Mouse (Mus musculus) liver, embryonic 14.5 days (tissue): ENCODE measurements around the gene Fgfr2. TPM values are rescaled to one million over a fixed set of nuclear protein-coding genes. Genes with fewer than 3 reads are reported as not detected.
A peak's percentile ranks its signal among the peaks of the same experiment; 100 is the strongest.

Source experiments
- ATAC-seq: fragments of 200-750 bp; cut with Nextera tagmentation; 2 replicates; pipeline ENCODE4 v1.8.0; 2017; ENCODE audit warnings: moderate number of reproducible peaks, mild to moderate bottlenecking, moderate library complexity; ENCODE audit not compliant: insufficient read depth
- DNase-seq, 3 experiments: peaks; one replicate each; pipeline ENCODE4 v3.0.0-alpha.2; 2012 to 2013; ENCODE audit warnings: low read depth in 3 of 3, low spot score in 3 of 3
- H3K27ac ChIP-seq: fragments of 300-500 bp; sonication (generic); 2 replicates; pipeline ENCODE4 v1.5.1; 2014; ENCODE audit warnings: moderate library complexity, mild to moderate bottlenecking, control low read depth, inconsistent platforms
- H3K27me3 ChIP-seq: fragments of 300-500 bp; sonication (generic); 2 replicates; pipeline ENCODE4 v1.6.1; 2014; ENCODE audit warnings: mild to moderate bottlenecking, low read length, moderate library complexity; ENCODE audit not compliant: control insufficient read depth, insufficient read depth
- H3K36me3 ChIP-seq: fragments of 300-500 bp; sonication (generic); replicated peaks from 2 replicates; pipeline ENCODE4 v1.6.1; 2014; ENCODE audit warnings: low read depth; ENCODE audit not compliant: control insufficient read depth, insufficient read depth
- H3K4me1 ChIP-seq, 2 experiments: fragments of 200-500 bp in 1 of 2; fragments of 300-500 bp in 1 of 2; sonication (generic) in 1 of 2; replicated peaks; 2 replicates each; pipeline ENCODE4 v1.6.1; 2012 to 2014; ENCODE audit warnings: antibody characterized with exemption in 1 of 2, inconsistent platforms in 1 of 2, low read length in 1 of 2; ENCODE audit not compliant: control insufficient read depth in 2 of 2, insufficient read depth in 2 of 2
- H3K4me2 ChIP-seq: fragments of 300-500 bp; sonication (generic); 2 replicates; pipeline ENCODE4 v1.6.1; 2014; ENCODE audit warnings: low read depth, mild to moderate bottlenecking, control low read depth, moderate library complexity
- H3K4me3 ChIP-seq, 2 experiments: fragments of 200-500 bp in 1 of 2; fragments of 300-500 bp in 1 of 2; sonication (generic) in 1 of 2; 2 replicates each; pipeline ENCODE4 v1.5.1; 2012 to 2014; ENCODE audit warnings: low read depth in 2 of 2, low read length in 2 of 2, mild to moderate bottlenecking in 2 of 2, control low read depth in 1 of 2, inconsistent platforms in 1 of 2, moderate library complexity in 1 of 2; ENCODE audit not compliant: insufficient read depth in 1 of 2
- H3K9ac ChIP-seq: fragments of 300-500 bp; sonication (generic); replicated peaks from 2 replicates; pipeline ENCODE4 v1.6.1; 2014; ENCODE audit warnings: mild to moderate bottlenecking, control low read depth, moderate library complexity
- H3K9me3 ChIP-seq: fragments of 300-500 bp; sonication (generic); 2 replicates; pipeline ENCODE4 v1.6.1; 2016; ENCODE audit warnings: low read length, mixed read lengths; ENCODE audit not compliant: control insufficient read depth
- CTCF ChIP-seq: IDR thresholded peaks from 2 replicates; pipeline ENCODE4 v1.5.1; 2016; ENCODE audit warnings: antibody characterized with exemption, low read depth, control low read depth
- EP300 ChIP-seq: IDR thresholded peaks from 2 replicates; pipeline ENCODE4 v1.6.1; 2016; ENCODE audit warnings: antibody characterized with exemption, low read depth
- WGBS: fragments of 180-500 bp; shearing (Covaris S2); extraction: QIAGEN DNeasy Blood & Tissue Kit; methylation state at CpG from one replicate; pipeline ENCODE4 v1.1.7; 2014; ENCODE audit not compliant: insufficient replicate concordance; 5-methylcytosine and 5-hydroxymethylcytosine counted together
- polyA plus RNA-seq, 2 experiments: library from polyadenylated mRNA; depleted of rRNA in 1 of 2; stranded (reverse) in 1 of 2; unstranded in 1 of 2; fragments of >200 nt; fragmentation: Nextera tagmentation in 1 of 2; extraction: Ambion mirVana in 1 of 2; gene quantifications; 2 replicates each; pipeline versions ENCODE4 v1.2.1 to v1.2.3; 2012 to 2014

Fgfr2 gene
- polyA plus RNA-seq, 2 experiments, result 7.9 to 8.8 TPM

DNA sequence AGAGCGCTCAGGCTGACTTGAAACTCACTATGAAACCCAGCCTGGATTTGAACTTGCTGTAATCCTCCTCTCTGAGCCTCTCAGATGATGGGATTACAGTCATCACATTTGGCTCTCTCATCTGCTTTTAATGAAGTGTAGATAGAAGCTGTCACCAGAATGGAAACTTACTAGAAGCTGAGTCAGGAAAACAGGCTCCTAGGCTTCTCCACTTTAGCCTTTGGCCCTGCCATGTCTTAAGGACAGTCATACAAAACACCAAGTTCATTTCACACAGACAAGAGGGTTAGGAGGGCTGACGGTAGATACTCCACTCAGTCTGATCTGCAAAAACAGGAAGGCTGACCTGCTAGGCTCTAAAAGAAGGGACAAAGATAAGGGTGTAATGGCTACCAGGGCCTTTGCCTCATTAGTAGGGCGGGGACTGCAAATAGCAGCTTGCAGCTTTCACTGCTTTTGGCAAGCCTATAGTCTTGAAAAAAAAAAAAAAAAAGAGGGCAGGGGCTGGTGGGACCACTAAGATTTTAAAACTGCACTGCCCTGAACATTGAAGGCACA, 357.4 kb downstream of the Fgfr2 start:
- no peaks in the 10 kb centered on the region for H3K27me3 ChIP-seq
- H3K9ac ChIP-seq, result peak overlapping the region; percentile 53
- H3K36me3 ChIP-seq, result peaks cover 70% of the 10 kb centered on the region
- peaks cover 58 to 63% of the 10 kb centered on the region in 2 experiments for H3K4me1 ChIP-seq
- H3K4me3 ChIP-seq, result peak overlapping the region; percentile 2 to 3; a peak in 2 of 4 replicates
- ATAC-seq (peak; percentile 67), DNase-seq (no peak)
- 44% methylated on average over 3 of the region's 3 CpGs for whole genome bisulfite sequencing
- H3K27ac ChIP-seq, result peak overlapping the region; percentile 85
- TF ChIP-seq EP300, result no peak
- TF ChIP-seq CTCF, result no peak
- H3K9me3 ChIP-seq, result no peaks in the 10 kb centered on the region
- peak overlapping the region; percentile 73 for H3K4me2 ChIP-seq

GRCm38 (mm10) chr7:132764896-132765491, 358.2 kb downstream of the Fgfr2 start:
- Histone ChIP-seq H3K27me3 (no peaks in the 10 kb centered on the region), H3K9ac (no peak overlapping the region), H3K4me1 (peaks cover 52 to 56% of the 10 kb centered on the region in 2 experiments), H3K27ac (peak overlapping the region; percentile 85), H3K36me3 (peaks cover 66% of the 10 kb centered on the region), H3K4me3 (no peak overlapping the region), H3K4me2 (no peak overlapping the region; the same call in 1 of the 2 replicates), H3K9me3 (no peaks in the 10 kb centered on the region)
- DNase-seq (no peak), ATAC-seq (no peak)
- WGBS, result 68% methylated on average over 4 of the region's 4 CpGs
- TF ChIP-seq CTCF, result no peak
- no peak for TF ChIP-seq EP300

- no peaks in the 10 kb centered on the region for H3K27me3 ChIP-seq
- DNase-seq (no peak), ATAC-seq (no peak)
- no peak overlapping the region for H3K4me3 ChIP-seq
- H3K9me3 ChIP-seq, result no peaks in the 10 kb centered on the region
- WGBS, result 92% methylated on average over 4 of the region's 4 CpGs
- H3K27ac ChIP-seq, result peak overlapping the region; percentile 34; the same call in 1 of the 2 replicates
- H3K36me3 ChIP-seq, result peaks cover 67% of the 10 kb centered on the region
- no peak overlapping the region for H3K4me2 ChIP-seq
- H3K9ac ChIP-seq, result no peak overlapping the region
- H3K4me1 ChIP-seq, result peaks cover 45 to 49% of the 10 kb centered on the region in 2 experiments
- TF ChIP-seq EP300, result no peak
- no peak for TF ChIP-seq CTCF
Observed at GRCm38 (mm10) chr7:132764314-132764713, 358.8 kb downstream of the Fgfr2 start.

DNA sequence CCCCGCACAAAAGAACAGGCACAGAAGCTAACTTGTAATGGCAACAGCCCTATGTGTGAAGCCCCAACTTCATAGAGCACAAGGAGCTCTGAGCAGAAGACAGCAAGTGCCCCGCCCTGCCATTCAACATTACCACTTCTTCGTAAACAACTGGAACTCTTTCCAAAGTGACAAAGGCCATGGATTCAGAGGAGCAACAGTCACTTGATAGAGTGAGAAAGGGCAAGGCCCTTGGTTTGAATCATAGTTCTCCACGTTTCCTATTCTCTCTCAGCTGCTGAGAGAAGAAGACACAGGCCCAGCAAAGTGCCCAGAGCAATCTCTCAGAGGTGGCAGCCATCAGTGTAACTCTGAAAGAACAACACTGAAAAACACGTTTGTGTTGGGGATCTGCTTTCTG, 359.2 kb downstream of the Fgfr2 start:
- TF ChIP-seq EP300 (no peak), CTCF (no peak)
- H3K4me1 ChIP-seq, result peaks cover 41 to 45% of the 10 kb centered on the region in 2 experiments
- 86% methylated on average over 5 of the region's 5 CpGs for WGBS
- no peaks in the 10 kb centered on the region for H3K27me3 ChIP-seq
- H3K4me2 ChIP-seq, result no peak overlapping the region
- ATAC-seq, result no peak
- H3K9ac ChIP-seq, result no peak overlapping the region
- H3K9me3 ChIP-seq, result no peaks in the 10 kb centered on the region
- peak overlapping the region; percentile 34 for H3K27ac ChIP-seq
- H3K36me3 ChIP-seq, result peaks cover 71% of the 10 kb centered on the region
- DNase-seq, result no peak
- no peak overlapping the region for H3K4me3 ChIP-seq

GRCm38 (mm10) chr7:132763351-132763750, 359.8 kb downstream of the Fgfr2 start:
- Histone ChIP-seq H3K4me1 (peaks cover 35 to 39% of the 10 kb centered on the region in 2 experiments), H3K27me3 (no peaks in the 10 kb centered on the region), H3K36me3 (peaks cover 72% of the 10 kb centered on the region), H3K4me2 (no peak overlapping the region), H3K9ac (no peak overlapping the region), H3K9me3 (no peaks in the 10 kb centered on the region), H3K4me3 (no peak overlapping the region), H3K27ac (no peak overlapping the region)
- 82% methylated on average over 6 of the region's 6 CpGs for WGBS
- TF ChIP-seq CTCF, result no peak
- TF ChIP-seq EP300, result no peak
- DNase-seq (no peak), ATAC-seq (no peak)
